Mouse (Mus musculus) kidney, adult 2 months (tissue): Measurements from ENCODE around the gene Dcun1d2.

ENCODE experiments used
- CTCF ChIP-seq: fragments of 200-500 bp; conservative IDR thresholded peaks from 2 replicates; pipeline ENCODE4 v1.5.1; 2011; ENCODE audit warnings: low read depth, mild to moderate bottlenecking, control low read depth, low read length, moderate library complexity, mixed read lengths; ENCODE audit not compliant: insufficient read depth, insufficient read length
- POLR2A ChIP-seq: fragments of 200-500 bp; IDR thresholded peaks from one replicate; pipeline ENCODE4 v1.6.1; 2011; ENCODE audit warnings: low read depth, low read length, control low read depth

DNA sequence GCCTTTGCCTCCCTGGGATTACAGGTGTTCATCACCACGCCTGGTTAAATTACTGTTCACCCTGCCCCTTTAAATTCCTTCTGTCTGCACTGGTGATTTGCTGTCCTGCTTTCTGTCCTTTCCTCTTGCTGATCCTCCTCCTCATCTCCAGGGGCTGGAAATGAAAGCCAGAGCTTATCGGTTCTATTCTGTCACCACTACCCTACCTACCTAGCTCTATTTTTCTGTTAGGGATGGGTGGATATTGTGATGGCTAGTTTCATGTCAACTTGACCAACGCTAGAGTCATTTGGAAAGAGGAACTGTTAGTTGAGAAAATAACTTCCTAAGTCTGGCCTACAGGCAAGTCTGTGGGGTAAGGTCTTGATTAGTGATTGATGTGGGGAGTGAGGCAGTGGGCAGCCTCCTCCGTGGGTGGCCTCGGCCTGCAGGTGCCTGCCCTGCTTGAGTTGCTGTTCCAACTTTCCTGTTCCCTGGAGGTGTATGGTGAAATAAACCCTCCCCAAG lies 10.9 kb downstream of the Dcun1d2 start:
- TF ChIP-seq POLR2A (no peak), CTCF (no peak)
